Mouse (Mus musculus): Measurements from ENCODE around the gene BC005537. TPM values are rescaled to one million over a fixed set of nuclear protein-coding genes. Genes with fewer than 3 reads are reported as not detected.
A peak's percentile ranks its signal among the peaks of the same experiment; 100 is the strongest.

BC005537 gene
- polyA plus RNA-seq (2015; fragmentation: Nextera tagmentation; extraction: Ambion mirVana): 17.3 and 20.7 TPM in 2 replicates

- Histone ChIP-seq H3K27ac (ENCODE audit: low read depth, low read length) (peak within 1 kb of the TSS; percentile 99), H3K9ac (ENCODE audit: low read depth, low read length) (peak within 1 kb of the TSS; percentile 98)
- WGBS: under 1% methylated on average over 50 of the region's 74 CpGs
These were observed at the start of gene BC005537 for GRCm38 (mm10) chr13:24801308-24801921. BC005537 (plus strand) TSS chr13:24801657.

GRCm38 (mm10) chr13:24756756-24757155 is 44.7 kb upstream of the BC005537 start:
- Histone ChIP-seq H3K27ac (ENCODE audit: low read depth, low read length) (no peak overlapping the region), H3K4me3 (ENCODE audit: low read length) (no peak overlapping the region), H3K36me3 (ENCODE audit: control insufficient read depth, insufficient read depth, low read length) (no peaks in the 10 kb centered on the region), H3K4me1 (ENCODE audit: control insufficient read depth, insufficient read depth, low read depth, low read length) (peaks cover 3% of the 10 kb centered on the region), H3K9ac (ENCODE audit: low read depth, low read length) (no peak overlapping the region), H3K4me2 (ENCODE audit: low read length) (no peak overlapping the region), H3K27me3 (replicated peaks; ENCODE audit: control insufficient read depth, insufficient read depth, low read length) (no peaks in the 10 kb centered on the region), H3K9me3 (ENCODE audit: control insufficient read depth, low read length) (no peaks in the 10 kb centered on the region)
- ATAC-seq: no peak
- 96% methylated on average over 3 of the region's 3 CpGs for WGBS

More at GRCm38 (mm10) chr13:24801308-24801921, at the start of gene BC005537:
- H3K9me3 ChIP-seq (ENCODE audit: control insufficient read depth, low read length): no peaks in the 10 kb centered on the region
- H3K27me3 ChIP-seq (replicated peaks; ENCODE audit: control insufficient read depth, insufficient read depth, low read length): no peaks in the 10 kb centered on the region
- peaks cover 17% of the 10 kb centered on the region for H3K4me1 ChIP-seq (ENCODE audit: control insufficient read depth, insufficient read depth, low read depth, low read length)
- H3K36me3 ChIP-seq (ENCODE audit: control insufficient read depth, insufficient read depth, low read length): no peaks in the 10 kb centered on the region
- ATAC-seq: peak; percentile 55
- H3K4me3 ChIP-seq (ENCODE audit: low read length): peak within 1 kb of the TSS; percentile 99
- H3K4me2 ChIP-seq (ENCODE audit: low read length): peak within 1 kb of the TSS; percentile 82

- Histone ChIP-seq H3K27me3 (replicated peaks; ENCODE audit: control insufficient read depth, insufficient read depth, low read length) (no peaks in the 10 kb centered on the region), H3K36me3 (ENCODE audit: control insufficient read depth, insufficient read depth, low read length) (no peaks in the 10 kb centered on the region), H3K4me2 (ENCODE audit: low read length) (no peak overlapping the region), H3K4me3 (ENCODE audit: low read length) (no peak overlapping the region), H3K27ac (ENCODE audit: low read depth, low read length) (no peak overlapping the region), H3K4me1 (ENCODE audit: control insufficient read depth, insufficient read depth, low read depth, low read length) (peaks cover 6% of the 10 kb centered on the region), H3K9ac (ENCODE audit: low read depth, low read length) (no peak overlapping the region), H3K9me3 (ENCODE audit: control insufficient read depth, low read length) (no peaks in the 10 kb centered on the region)
- WGBS: 89% methylated on average over 12 of the region's 12 CpGs
- ATAC-seq: no peak
These were observed 43.5 kb upstream of the BC005537 start for GRCm38 (mm10) chr13:24757820-24758564.

GRCm38 (mm10) chr13:24759451-24759850 is 42.0 kb upstream of the BC005537 start:
- peaks cover 6% of the 10 kb centered on the region for H3K4me1 ChIP-seq (ENCODE audit: control insufficient read depth, insufficient read depth, low read depth, low read length)
- ATAC-seq: no peak
- H3K27ac ChIP-seq (ENCODE audit: low read depth, low read length): no peak overlapping the region
- no peak overlapping the region for H3K4me3 ChIP-seq (ENCODE audit: low read length)
- H3K9ac ChIP-seq (ENCODE audit: low read depth, low read length): no peak overlapping the region
- H3K36me3 ChIP-seq (ENCODE audit: control insufficient read depth, insufficient read depth, low read length): no peaks in the 10 kb centered on the region
- no peaks in the 10 kb centered on the region for H3K9me3 ChIP-seq (ENCODE audit: control insufficient read depth, low read length)
- H3K4me2 ChIP-seq (ENCODE audit: low read length): no peak overlapping the region
- 94% methylated on average over 10 of the region's 10 CpGs for WGBS
- no peaks in the 10 kb centered on the region for H3K27me3 ChIP-seq (replicated peaks; ENCODE audit: control insufficient read depth, insufficient read depth, low read length)

- H3K4me1 ChIP-seq (ENCODE audit: control insufficient read depth, insufficient read depth, low read depth, low read length): peaks cover 6% of the 10 kb centered on the region
These were observed 41.0 kb upstream of the BC005537 start for GRCm38 (mm10) chr13:24760351-24760870.

GRCm38 (mm10) chr13:24761083-24761402 is 40.4 kb upstream of the BC005537 start:
- Histone ChIP-seq H3K27me3 (replicated peaks; ENCODE audit: control insufficient read depth, insufficient read depth, low read length) (no peaks in the 10 kb centered on the region), H3K4me3 (ENCODE audit: low read length) (peak overlapping the region; percentile 100), H3K27ac (ENCODE audit: low read depth, low read length) (no peak overlapping the region), H3K4me1 (ENCODE audit: control insufficient read depth, insufficient read depth, low read depth, low read length) (peaks cover 6% of the 10 kb centered on the region), H3K36me3 (ENCODE audit: control insufficient read depth, insufficient read depth, low read length) (no peaks in the 10 kb centered on the region), H3K9me3 (ENCODE audit: control insufficient read depth, low read length) (no peaks in the 10 kb centered on the region), H3K9ac (ENCODE audit: low read depth, low read length) (peak overlapping the region; percentile 62), H3K4me2 (ENCODE audit: low read length) (peak overlapping the region; percentile 87)
- 10% methylated on average over 10 of the region's 10 CpGs for WGBS
- no peak for ATAC-seq

More at GRCm38 (mm10) chr13:24760351-24760870, 41.0 kb upstream of the BC005537 start:
- ATAC-seq: no peak
- H3K27me3 ChIP-seq (replicated peaks; ENCODE audit: control insufficient read depth, insufficient read depth, low read length): no peaks in the 10 kb centered on the region
- H3K27ac ChIP-seq (ENCODE audit: low read depth, low read length): no peak overlapping the region
- no peak overlapping the region for H3K9ac ChIP-seq (ENCODE audit: low read depth, low read length)
- 58% methylated on average over 5 of the region's 5 CpGs for WGBS
- H3K9me3 ChIP-seq (ENCODE audit: control insufficient read depth, low read length): no peaks in the 10 kb centered on the region
- H3K36me3 ChIP-seq (ENCODE audit: control insufficient read depth, insufficient read depth, low read length): no peaks in the 10 kb centered on the region
- no peak overlapping the region for H3K4me3 ChIP-seq (ENCODE audit: low read length)
- H3K4me2 ChIP-seq (ENCODE audit: low read length): peak overlapping the region; percentile 19; the same call in 1 of the 2 replicates

GRCm38 (mm10) chr13:24761403-24762227 is 39.8 kb upstream of the BC005537 start, which contains the start of gene Gmnn:
Gmnn (minus strand) TSS chr13:24761923.
- H3K4me1 ChIP-seq (ENCODE audit: control insufficient read depth, insufficient read depth, low read depth, low read length): peaks cover 6% of the 10 kb centered on the region
- ATAC-seq: peak; percentile 98
- peak within 1 kb of the TSS; percentile 87 for H3K4me2 ChIP-seq (ENCODE audit: low read length)
- WGBS: under 1% methylated on average over 78 of the region's 79 CpGs
- H3K4me3 ChIP-seq (ENCODE audit: low read length): peak within 1 kb of the TSS; percentile 100
- H3K9ac ChIP-seq (ENCODE audit: low read depth, low read length): peak within 1 kb of the TSS; percentile 72
- H3K27ac ChIP-seq (ENCODE audit: low read depth, low read length): peak within 1 kb of the TSS; percentile 80
- no peaks in the 10 kb centered on the region for H3K9me3 ChIP-seq (ENCODE audit: control insufficient read depth, low read length)
- no peaks in the 10 kb centered on the region for H3K27me3 ChIP-seq (replicated peaks; ENCODE audit: control insufficient read depth, insufficient read depth, low read length)
- no peaks in the 10 kb centered on the region for H3K36me3 ChIP-seq (ENCODE audit: control insufficient read depth, insufficient read depth, low read length)

- Histone ChIP-seq H3K27me3 (replicated peaks; ENCODE audit: control insufficient read depth, insufficient read depth, low read length) (no peaks in the 10 kb centered on the region), H3K4me2 (ENCODE audit: low read length) (peak overlapping the region; percentile 87), H3K4me3 (ENCODE audit: low read length) (peak overlapping the region; percentile 100), H3K9ac (ENCODE audit: low read depth, low read length) (peak overlapping the region; percentile 72; the same call in 1 of the 2 replicates), H3K27ac (ENCODE audit: low read depth, low read length) (no peak overlapping the region), H3K36me3 (ENCODE audit: control insufficient read depth, insufficient read depth, low read length) (no peaks in the 10 kb centered on the region), H3K4me1 (ENCODE audit: control insufficient read depth, insufficient read depth, low read depth, low read length) (peaks cover 6% of the 10 kb centered on the region), H3K9me3 (ENCODE audit: control insufficient read depth, low read length) (no peaks in the 10 kb centered on the region)
- ATAC-seq: no peak; the same call in 1 of the 2 replicates
- 43% methylated on average over 4 of the region's 4 CpGs for WGBS
These were observed 39.2 kb upstream of the BC005537 start for GRCm38 (mm10) chr13:24762254-24762653.
